Mouse (Mus musculus): ENCODE results near the gene Pcsk1n.

Pcsk1n gene

GRCm38 (mm10) chrX:7945618-7946017 is 26.0 kb downstream of the Pcsk1n start:
- DNase-seq (ENCODE audit: inconsistent age in 2 of 2, low spot score in 1 of 2): no peak

DNA sequence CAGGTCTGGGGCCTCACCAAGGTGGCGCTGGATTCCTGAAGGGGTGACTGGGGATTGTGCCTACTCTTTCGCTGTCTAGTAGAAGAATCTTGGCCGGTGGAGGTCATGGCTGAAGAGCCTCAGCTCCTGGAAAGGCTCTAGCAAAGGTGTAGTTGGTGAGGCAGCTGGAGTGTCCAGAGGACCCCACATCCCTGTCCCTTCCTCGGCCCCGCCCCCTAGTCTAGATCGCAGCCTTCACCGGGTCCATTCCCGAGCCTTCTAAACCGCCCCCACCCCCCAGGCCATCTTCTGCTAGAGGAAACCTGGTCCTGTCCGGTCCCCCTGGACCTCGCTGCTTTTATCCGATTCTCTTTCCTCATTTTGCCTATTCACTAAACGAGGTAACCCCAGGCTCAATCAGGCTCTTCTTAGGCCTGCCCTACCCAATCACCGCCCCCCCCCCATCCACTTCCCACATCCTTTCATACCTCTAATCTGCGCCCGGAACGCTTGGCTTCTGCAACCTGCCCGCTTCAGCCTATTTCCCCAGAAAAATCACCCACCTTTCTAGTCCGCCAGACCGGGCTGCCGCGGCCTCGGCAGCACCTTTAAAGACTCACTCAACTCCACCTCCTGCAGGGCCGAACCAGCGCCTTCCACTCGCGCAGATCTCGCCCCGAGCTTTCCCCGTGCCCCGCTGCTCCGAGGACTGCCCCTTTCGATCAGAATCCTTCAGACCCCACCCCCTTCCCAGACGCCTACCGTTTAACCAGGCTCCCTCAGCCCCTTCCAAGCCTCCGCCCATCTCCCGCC is 27.7 kb downstream of the Pcsk1n start, which contains the start of gene Hdac6:
TSS of gene Hdac6 (minus strand) at position 782 of the 792 bp plus-strand sequence.
- DNase-seq (ENCODE audit: inconsistent age in 2 of 2, low spot score in 1 of 2): peak; percentile 29 to 43

GRCm38 (mm10) chrX:7947900-7948492 is 28.4 kb downstream of the Pcsk1n start:
- DNase-seq (ENCODE audit: inconsistent age in 2 of 2, low spot score in 1 of 2): peak; percentile 95 to 97

DNA sequence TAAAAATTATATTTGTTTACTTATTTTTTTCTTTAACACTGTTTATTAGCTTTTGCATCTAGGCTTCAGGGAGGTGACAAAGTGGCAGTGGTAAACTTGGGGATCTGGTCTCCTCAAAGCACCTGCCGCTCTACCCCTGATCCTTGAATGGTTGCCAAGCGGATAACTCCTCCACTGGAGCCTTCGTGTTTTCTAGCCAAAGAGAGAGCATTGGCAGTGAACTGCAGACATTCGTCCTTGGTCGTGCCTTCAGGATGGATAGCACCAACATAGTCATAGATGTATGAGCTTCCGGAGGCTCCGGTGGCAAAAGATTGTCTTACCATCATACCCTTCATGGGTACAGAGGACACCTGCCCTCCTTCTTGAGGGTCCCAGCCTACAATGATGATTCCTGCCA is 30.5 kb downstream of the Pcsk1n start:
- DNase-seq (ENCODE audit: inconsistent age in 2 of 2, low spot score in 1 of 2): peak; percentile 40 to 70

DNA sequence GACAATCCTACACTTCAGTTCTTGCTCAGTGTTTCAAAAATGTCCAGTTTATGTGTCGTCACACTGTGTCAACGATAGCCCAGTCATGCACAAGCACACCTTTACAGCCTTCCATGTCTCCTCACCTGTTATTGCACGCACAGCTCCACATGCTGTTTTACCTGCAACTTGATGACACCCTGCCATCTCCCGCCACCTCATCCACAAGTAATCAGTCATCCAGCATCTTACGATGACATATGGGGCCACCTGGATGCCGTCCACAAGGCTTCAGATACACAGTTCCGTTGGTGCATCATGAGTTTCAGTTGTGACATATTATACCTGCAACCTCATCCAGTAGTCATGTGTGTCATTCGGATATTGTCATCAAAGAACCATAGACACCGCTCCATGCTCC is 39.2 kb downstream of the Pcsk1n start:
- DNase-seq (ENCODE audit: inconsistent age in 2 of 2, low spot score in 1 of 2): no peak

DNA sequence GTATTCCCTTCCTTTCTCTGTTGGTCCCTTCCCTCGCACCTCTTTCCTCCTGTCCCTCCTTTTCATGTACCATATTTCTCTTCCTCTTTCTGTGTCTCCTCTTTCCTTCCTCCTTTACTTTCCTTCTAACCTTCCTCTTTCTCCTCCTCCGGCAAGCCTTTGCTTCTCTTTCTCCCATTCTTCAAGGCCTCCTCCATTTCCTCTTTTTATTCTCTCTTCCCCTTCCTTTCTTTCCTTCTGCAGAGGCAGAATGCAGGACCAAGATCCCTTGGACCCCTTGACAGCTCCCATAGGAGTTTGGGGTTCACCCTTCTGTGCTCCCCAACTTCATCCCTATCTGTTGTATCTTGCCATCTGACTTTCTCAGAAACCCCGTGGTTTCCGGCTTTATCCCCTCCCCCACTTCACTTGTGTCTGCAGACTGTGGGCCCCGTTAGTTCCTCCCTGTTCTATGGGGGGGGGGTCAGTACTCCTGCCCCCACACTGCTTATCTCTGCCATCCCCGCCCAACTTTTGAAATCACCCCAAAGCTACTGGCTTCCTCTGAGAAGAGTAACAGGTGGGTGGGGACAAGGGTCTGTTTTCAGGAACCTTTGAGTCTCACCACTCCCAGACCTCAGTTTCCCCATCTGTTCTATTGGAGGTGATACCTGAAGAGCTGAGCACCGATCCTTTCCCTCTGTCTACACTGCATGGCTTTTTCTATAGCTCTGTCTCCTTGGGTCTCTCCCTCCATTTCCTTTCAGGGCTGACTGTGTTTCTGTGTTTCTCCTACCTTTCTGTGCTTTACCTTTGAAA is 44.4 kb downstream of the Pcsk1n start:
- no peak for DNase-seq (ENCODE audit: inconsistent age in 2 of 2, low spot score in 1 of 2)

DNA sequence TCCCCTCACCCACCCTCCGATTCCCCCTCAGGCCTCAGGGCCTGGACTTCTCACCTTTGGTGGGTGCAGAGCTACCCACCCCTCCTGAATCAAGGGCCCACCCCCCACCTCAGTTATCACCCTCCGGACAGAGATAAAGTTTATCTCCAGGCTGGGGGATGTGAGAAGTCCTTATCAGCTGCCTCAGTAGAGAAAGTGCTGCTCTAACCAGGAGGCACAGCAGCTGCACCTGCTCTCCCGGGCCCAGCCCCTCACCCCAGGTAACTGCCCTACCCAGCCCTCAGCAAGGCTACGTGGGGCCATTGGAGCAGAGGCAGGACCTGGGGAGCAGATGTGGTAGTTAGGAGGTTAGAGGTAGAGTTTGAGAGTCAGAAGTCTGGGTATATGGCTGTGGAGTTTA is 46.5 kb downstream of the Pcsk1n start:
- DNase-seq (ENCODE audit: inconsistent age in 2 of 2, low spot score in 1 of 2): no peak

- DNase-seq (ENCODE audit: inconsistent age in 2 of 2, low spot score in 1 of 2): no peak
Measured at GRCm38 (mm10) chrX:7967596-7968201, 48.1 kb downstream of the Pcsk1n start.

DNA sequence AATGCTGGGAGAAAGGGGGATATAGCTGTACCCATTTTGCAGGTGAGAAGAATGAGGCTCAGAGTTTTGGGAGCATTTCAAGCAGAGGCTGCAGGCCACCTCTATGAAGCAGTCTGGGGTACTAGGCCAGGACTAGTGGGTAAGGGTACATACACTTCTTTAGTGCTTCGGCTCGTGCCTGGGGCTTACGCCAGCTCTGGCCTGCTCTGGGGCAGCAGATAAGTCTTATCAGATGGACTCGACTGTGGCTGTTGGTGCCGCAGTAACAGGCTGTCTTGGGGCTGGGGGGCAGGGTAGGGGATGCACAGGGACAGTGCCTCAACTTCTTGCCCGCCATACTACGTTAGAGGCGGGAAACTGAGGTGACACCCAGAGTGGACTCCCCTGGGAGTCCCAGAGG is 48.6 kb downstream of the Pcsk1n start:
- DNase-seq (ENCODE audit: inconsistent age in 2 of 2, low spot score in 1 of 2): no peak

DNA sequence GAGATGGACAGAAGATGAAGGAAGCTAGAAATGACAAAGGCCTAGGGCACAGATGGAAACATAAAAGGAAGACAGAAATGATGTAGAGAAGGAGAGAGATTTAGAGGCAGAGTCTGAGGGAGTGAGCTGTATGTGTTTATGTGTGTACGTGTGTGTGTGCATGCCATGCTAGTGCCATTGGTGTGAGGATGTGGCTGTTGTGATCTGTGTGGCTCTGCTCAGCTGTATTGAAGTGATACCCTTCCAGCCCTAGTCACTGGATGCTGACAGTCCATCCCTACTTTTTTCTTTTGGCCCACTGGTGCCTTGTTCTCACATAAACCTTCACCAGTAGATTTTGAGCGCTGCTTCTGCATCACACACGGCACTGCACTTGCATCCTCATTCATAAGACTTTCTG is 49.3 kb downstream of the Pcsk1n start:
- DNase-seq (ENCODE audit: inconsistent age in 2 of 2, low spot score in 1 of 2): no peak

DNA sequence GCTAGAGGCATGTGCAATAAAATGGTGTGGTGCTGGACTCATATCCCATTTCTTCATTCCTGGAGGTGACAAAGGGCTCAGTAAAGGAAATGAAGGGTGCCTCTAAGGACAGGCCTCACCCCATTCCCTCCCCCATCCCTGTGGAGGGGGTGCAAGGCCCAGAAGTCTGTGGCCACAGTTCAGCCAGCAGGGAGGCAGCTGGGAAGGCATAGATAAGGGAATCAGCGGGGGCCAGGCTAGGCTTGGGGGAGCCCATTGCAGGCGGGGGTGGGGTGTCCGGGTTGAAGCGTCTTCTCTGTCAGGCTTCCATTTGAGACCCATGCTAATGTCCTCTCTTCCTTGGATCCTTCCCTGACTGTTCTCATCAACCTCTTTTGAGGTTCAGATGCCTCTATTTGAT is 51.7 kb downstream of the Pcsk1n start:
- DNase-seq (ENCODE audit: inconsistent age in 2 of 2, low spot score in 1 of 2): no peak
